Mouse (Mus musculus) ovary, postnatal 10 days (tissue): Measurements from ENCODE around the gene Apod.
A peak's percentile ranks its signal among the peaks of the same experiment; 100 is the strongest.
"Not testable (repeated sequence)": the region's sequence is repeated elsewhere in the genome, so short reads cannot be mapped to it uniquely, and the experiment has no call there.

ENCODE experiments used
- DNase-seq: peaks from one replicate; pipeline ENCODE4 v3.0.0; 2022; ENCODE audit warnings: low spot score

Gene Apod

GRCm38 (mm10) chr16:31314497-31315233 is at the start of gene Apod:
TSS of gene Apod (minus strand) at chr16:31314808.
- DNase-seq: no peak

- DNase-seq: no peak
Measured at GRCm38 (mm10) chr16:31363685-31364436, 49.3 kb upstream of the Apod start.

- no peak for DNase-seq
Measured at GRCm38 (mm10) chr16:31359542-31359941, 44.9 kb upstream of the Apod start.

GRCm38 (mm10) chr16:31358991-31359390 is 44.4 kb upstream of the Apod start:
- no peak for DNase-seq

- no peak for DNase-seq
Measured at GRCm38 (mm10) chr16:31358576-31358975, 44.0 kb upstream of the Apod start.

GRCm38 (mm10) chr16:31355882-31356281 is 41.3 kb upstream of the Apod start:
- no peak for DNase-seq

GRCm38 (mm10) chr16:31354341-31355329 is 40.0 kb upstream of the Apod start:
- DNase-seq: peak; percentile 28

GRCm38 (mm10) chr16:31352996-31353395 is 38.4 kb upstream of the Apod start:
- no peak for DNase-seq

- no peak for DNase-seq
Measured at GRCm38 (mm10) chr16:31347581-31347980, 33.0 kb upstream of the Apod start.

- no peak for DNase-seq
Measured at GRCm38 (mm10) chr16:31342966-31343365, 28.4 kb upstream of the Apod start.

GRCm38 (mm10) chr16:31342556-31342955 is 27.9 kb upstream of the Apod start:
- DNase-seq: no peak

- DNase-seq: no peak
Measured at GRCm38 (mm10) chr16:31339332-31339731, 24.7 kb upstream of the Apod start.

GRCm38 (mm10) chr16:31337956-31338355 is 23.3 kb upstream of the Apod start:
- no peak for DNase-seq

- no peak for DNase-seq
Measured at GRCm38 (mm10) chr16:31334796-31335195, 20.2 kb upstream of the Apod start.

GRCm38 (mm10) chr16:31332586-31332985 is 18.0 kb upstream of the Apod start:
- no peak for DNase-seq

- not testable (repeated sequence) for DNase-seq
Measured at GRCm38 (mm10) chr16:31330970-31331369, 16.4 kb upstream of the Apod start.

- no peak for DNase-seq
Measured at GRCm38 (mm10) chr16:31329668-31330067, 15.1 kb upstream of the Apod start.

GRCm38 (mm10) chr16:31327891-31328290 is 13.3 kb upstream of the Apod start:
- no peak for DNase-seq

GRCm38 (mm10) chr16:31327430-31327829 is 12.8 kb upstream of the Apod start:
- no peak for DNase-seq

- DNase-seq: no peak
Measured at GRCm38 (mm10) chr16:31326679-31327078, 12.1 kb upstream of the Apod start.

- DNase-seq: no peak
Measured at GRCm38 (mm10) chr16:31325966-31326365, 11.4 kb upstream of the Apod start.

- DNase-seq: no peak
Measured at GRCm38 (mm10) chr16:31325120-31325519, 10.5 kb upstream of the Apod start.
